Mouse (Mus musculus) layer of hippocampus, postnatal 36 days (tissue): Measurements from ENCODE around the gene Cct6b. TPM values are rescaled to one million over a fixed set of nuclear protein-coding genes. Genes with fewer than 3 reads are reported as not detected.
A peak's percentile ranks its signal among the peaks of the same experiment; 100 is the strongest.
"Not testable (repeated sequence)": the region's sequence is repeated elsewhere in the genome, so short reads cannot be mapped to it uniquely, and the experiment has no call there.

Experiments
- DNase-seq, 2 experiments: peaks; one replicate each; pipeline ENCODE4 v3.0.0; 2022
- total RNA-seq, 2 experiments: library from RNA; stranded (reverse); gene quantifications; 2 replicates each; pipeline ENCODE4 v1.2.3; 2021

Cct6b gene
- total RNA-seq, 2 experiments from 2014 or later: 0.20 TPM; not detected in 1

DNA sequence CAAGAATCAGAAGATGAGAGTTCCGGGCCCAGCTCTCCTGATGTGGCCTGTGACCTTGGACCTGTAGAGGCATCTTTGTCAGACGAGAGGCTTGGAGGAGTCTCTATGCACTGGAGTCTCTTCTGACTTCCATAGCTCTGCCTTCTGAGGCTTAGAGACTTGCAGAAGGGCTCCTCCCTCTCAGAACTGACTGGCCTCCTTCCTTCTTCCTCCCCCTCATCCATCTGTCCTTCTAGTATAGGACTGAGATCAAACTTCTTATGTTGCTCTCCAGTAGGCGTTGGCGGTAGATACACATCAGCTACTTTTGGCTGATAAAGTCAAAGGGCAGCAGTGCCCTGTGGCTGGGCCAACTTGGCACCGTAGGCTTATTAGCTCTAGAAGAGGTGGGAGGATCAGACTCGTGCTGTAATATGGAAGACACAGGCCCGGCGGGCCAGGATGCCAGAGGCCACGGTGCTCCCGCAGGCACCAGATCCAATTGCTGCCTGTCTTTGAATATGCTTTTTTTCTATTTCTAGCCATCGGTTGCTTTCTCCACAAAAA, 64.2 kb downstream of the Cct6b start:
- no peak for DNase-seq

- DNase-seq: no peak
Measured at GRCm38 (mm10) chr11:82695930-82696329, 68.2 kb downstream of the Cct6b start.

DNA sequence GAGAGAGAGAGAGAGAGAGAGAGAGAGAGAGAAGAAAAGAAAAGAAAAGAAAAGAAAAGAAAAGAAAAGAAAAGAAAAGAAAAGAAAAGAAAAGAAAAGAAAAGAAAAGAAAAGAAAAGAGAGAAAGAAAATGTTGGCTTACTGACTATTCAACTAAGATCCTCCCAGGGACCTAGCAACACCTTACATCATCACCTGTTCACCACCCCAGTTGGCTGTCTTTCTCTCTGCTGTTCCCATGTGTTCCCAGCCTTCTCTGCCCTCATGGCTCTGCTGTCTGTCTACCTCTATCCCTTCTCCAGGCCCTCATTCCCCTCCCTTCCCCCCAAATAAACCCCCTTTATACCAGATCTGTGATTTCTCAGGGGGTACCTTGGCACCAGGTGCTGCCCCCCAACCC, 69.2 kb downstream of the Cct6b start:
- DNase-seq: not testable (repeated sequence)

DNA sequence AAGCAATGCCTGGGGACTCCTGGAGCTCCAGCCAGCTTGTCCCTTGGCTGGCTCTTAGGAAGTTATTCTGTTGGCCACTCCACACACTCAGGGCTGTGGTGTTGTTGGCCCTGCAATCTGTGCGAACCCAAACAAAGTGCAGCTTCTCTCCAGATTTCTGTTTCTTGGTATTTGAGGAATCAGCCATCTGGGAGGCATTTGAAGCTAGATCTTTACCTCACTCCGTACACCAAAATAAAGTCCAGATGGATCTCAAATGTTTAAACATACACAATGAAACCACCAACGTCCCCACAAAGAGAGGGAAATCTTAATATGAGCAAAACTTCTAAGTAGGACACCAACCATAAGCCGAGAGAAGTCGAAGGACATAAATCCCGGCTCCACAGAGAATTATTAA, 71.5 kb downstream of the Cct6b start:
- DNase-seq: no peak

DNA sequence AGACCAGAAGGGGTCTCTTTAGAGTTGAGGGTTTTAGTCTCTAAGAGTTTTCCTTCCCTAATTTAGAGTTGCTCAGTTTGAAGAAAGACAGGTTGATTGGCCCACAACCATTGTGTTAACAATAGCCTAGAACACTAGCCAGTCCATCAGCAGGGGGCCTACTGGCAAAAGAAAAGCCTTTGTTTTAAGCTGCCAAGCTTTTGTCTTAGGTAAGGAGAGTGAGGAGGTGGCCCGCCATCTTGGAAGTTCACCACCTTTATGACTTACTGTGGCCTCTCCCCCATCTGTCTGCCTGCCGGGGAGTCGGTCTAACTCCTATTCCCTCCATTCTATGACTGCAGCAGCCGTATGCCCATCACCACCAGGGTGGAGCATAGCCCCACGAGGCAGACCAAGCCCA, 73.6 kb downstream of the Cct6b start:
- no peak for DNase-seq

- DNase-seq: no peak
Measured at GRCm38 (mm10) chr11:82687668-82688067, 76.5 kb downstream of the Cct6b start.

- DNase-seq: peak; percentile 55 to 70
Measured at GRCm38 (mm10) chr11:82684676-82685075, 79.4 kb downstream of the Cct6b start.

GRCm38 (mm10) chr11:82683765-82684505, 80.2 kb downstream of the Cct6b start:
- peak; percentile 39 to 44 for DNase-seq

DNA sequence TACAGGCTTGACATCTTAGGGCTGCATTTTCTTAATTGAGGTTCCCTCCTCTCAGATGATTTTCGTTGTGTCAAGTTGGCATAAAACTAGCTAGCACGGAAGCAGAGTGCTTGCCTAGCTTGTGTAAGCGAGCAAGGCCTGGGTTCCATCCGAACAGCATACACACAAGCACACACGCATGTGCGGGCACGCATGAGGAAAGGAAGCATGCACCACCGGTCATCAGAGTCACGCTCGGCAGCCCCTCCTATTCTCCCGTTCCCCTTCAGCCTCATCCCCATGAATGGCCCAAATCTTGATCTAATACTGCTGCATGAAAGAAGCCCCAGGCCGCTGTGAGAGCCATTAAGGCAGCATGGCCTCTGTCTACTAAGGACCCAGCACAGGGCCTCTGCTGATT, 85.6 kb downstream of the Cct6b start:
- DNase-seq: no peak

Other genes starting within 250 kb of the Cct6b start
- gene Zfp830, start within 50 bp of the Cct6b start, total RNA-seq: 10 to 100 TPM; 15.9 to 17.4 TPM
- gene Lig3, start 16.8 kb upstream of the Cct6b start, total RNA-seq: 10 to 100 TPM; 23.6 to 26.3 TPM
- gene Rffl, start 106.9 kb upstream of the Cct6b start, total RNA-seq: 10 to 100 TPM; 10.7 to 11.7 TPM
- gene Rad51d, start 126.3 kb upstream of the Cct6b start, total RNA-seq: 10 to 100 TPM; 14.1 to 15.7 TPM
- gene Fndc8, start 127.8 kb upstream of the Cct6b start, total RNA-seq: not detected
- 10 to 100 TPM; 44.6 to 49.0 TPM for gene Nle1, start 144.1 kb upstream of the Cct6b start, total RNA-seq
- gene Unc45b, start 146.2 kb upstream of the Cct6b start, total RNA-seq: 1 to 10 TPM; 1.6 to 2.3 TPM
- gene Slfn5, start 187.0 kb upstream of the Cct6b start, total RNA-seq: 1 to 10 TPM; 3.5 to 4.6 TPM
- gene Slfn9, start 227.5 kb upstream of the Cct6b start, total RNA-seq: under 1 TPM; 0.25 to 0.40 TPM